Mouse (Mus musculus): ENCODE data around the gene Sh3bp1.

Gene Sh3bp1

DNA sequence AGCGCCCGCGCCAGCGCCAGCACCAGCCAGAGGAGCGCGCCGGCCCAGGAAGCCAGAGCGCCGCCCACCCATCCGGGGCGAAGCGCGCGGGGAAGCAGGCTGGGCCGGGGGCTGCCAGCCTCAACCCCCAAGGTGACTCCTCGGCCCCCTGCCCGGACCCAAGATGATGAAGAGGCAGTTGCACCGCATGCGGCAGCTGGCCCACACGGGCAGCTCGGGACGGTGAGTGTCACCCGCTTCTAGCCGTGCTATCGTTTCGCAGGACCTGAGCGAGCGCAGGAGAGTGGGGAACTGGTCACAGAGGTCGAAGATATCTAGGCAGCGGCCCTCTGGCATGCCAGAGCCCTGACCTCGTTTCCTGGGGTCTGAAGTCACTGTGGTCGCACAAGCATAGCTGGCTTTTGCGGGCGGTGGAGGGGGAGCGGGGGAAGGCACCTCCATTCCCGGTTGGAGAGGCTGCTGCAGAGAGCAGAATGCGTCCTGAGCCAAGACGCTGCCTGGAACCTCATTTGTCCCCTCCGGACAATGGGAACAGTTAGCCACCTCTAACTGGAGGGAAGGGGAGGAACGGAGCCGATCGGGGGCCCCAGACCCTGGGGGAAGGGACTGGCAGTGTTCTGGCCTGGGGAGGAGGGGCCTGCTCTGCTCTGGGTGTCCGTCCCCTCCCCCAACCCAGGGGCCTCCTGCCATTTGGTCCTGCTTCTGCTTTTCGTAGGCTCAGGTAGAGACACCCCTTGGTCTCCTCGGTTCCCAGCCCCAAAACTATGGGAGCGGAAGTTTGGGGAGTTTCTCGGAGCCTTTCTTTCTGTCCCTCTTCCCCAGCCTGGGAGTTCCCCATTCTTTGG is at the start of gene Sh3bp1:
Gene Sh3bp1 (plus strand): TSS at position 29 of the 845 bp plus-strand sequence.
- no peaks in the 10 kb centered on the region for H3K27me3 ChIP-seq (ENCODE audit: control insufficient read depth, insufficient read depth, low read length, poor library complexity, severe bottlenecking)
- H3K36me3 ChIP-seq (ENCODE audit: control insufficient read depth, insufficient read depth, low read length, poor library complexity, severe bottlenecking), result peaks cover 4% of the 10 kb centered on the region
- peak; percentile 59 for DNase-seq (ENCODE audit: low read depth, low spot score)

DNA sequence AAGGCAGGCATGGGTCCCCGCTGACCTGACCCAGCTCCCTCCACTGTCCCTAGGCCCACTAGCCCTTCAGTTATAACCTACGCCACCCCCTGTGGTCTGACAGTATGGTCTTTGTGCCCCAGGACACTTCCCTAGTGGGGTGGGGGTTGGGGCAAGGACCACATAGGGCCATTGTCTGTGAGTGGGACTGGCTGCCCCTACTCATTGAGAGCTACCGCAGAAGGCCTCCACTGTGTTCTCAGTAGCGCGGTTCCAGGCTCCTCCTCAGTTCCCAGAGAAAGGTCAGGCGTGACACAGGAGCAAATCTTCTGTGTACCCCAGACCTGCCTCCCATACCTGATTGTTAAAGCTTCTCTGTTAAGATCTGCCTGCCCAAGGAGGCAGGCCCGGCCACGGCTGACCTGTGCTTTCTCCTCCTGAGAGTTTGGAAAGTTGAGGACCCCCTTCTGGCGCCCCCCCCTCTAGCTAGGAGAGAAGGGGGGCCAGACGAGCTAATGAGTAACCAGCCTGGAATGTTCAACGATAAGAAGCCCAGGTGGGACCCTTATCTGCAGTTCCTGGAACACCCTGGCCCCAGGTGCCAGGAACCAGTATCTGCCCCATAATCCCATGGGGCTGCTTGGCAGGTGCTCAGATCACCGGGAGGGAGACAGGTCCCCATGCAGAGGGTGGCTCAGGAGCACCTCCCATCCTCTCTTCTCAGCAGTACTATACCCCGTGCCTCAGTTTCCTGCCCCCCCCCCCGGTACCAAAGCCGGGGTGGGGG is 49.3 kb upstream of the Sh3bp1 start:
- Histone ChIP-seq H3K27me3 (ENCODE audit: control insufficient read depth, insufficient read depth, low read length, poor library complexity, severe bottlenecking) (0 out of 2 replicates have a peak, but pooled peaks cover 1% of the 10 kb centered on the region), H3K36me3 (ENCODE audit: control insufficient read depth, insufficient read depth, low read length, poor library complexity, severe bottlenecking) (no peaks in the 10 kb centered on the region)
- no peak for DNase-seq (ENCODE audit: low read depth, low spot score)

DNA sequence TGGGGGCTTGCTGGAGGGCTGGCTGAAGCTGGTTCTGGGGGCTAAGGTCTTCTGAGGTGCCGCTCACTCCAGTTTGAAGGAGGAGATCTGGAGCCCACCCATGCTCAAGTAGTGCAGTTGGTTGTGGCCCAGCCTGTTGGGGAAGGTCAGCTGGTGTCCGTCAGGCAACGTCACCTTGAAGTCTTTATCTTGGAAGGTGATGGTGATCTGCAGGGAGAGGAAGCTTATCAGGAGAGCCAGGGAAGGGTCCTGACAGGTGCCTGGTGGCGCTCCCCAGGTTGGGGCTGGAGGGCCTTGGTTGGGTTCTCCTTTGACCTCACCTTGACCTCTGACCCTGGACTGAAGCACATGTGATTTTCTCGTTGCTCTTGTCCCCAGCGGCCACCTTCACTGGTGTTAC is 48.6 kb upstream of the Sh3bp1 start:
- Histone ChIP-seq H3K27me3 (ENCODE audit: control insufficient read depth, insufficient read depth, low read length, poor library complexity, severe bottlenecking) (0 out of 2 replicates have a peak, but pooled peaks cover 1% of the 10 kb centered on the region), H3K36me3 (ENCODE audit: control insufficient read depth, insufficient read depth, low read length, poor library complexity, severe bottlenecking) (no peaks in the 10 kb centered on the region)
- DNase-seq (ENCODE audit: low read depth, low spot score), result no peak

DNA sequence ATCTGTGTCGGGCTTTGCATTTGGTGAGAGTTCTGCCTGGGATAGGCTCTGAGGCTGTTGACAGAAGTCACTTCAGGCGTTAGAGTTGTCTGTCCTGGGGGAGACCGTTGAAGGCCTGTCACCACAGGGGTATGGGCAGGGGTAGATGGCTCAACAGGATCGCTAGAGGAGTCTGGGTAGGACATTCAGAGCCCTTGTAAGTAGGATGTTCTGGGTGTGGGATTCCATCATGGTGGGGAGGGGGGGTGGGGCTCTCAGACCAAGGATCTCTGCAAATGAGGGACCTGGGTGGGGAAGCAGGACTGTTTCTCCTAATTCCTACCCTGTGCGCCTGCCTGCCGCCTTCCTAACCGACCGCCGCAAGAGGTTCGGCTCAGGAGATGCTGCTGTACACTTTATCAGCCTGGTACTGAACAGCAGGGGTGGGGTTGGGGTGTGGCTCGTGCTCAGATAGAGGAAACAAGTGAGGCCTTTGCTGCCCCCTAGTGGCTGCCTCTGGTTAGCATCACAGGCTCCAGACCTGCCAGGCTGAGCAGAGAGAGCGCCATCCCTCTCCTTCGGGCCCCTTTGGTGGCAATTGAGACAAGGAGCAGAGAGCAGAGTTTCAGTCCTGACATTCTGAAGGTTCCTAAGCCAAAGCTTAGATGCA is 47.9 kb upstream of the Sh3bp1 start:
- DNase-seq (ENCODE audit: low read depth, low spot score), result peak; percentile 92

DNA sequence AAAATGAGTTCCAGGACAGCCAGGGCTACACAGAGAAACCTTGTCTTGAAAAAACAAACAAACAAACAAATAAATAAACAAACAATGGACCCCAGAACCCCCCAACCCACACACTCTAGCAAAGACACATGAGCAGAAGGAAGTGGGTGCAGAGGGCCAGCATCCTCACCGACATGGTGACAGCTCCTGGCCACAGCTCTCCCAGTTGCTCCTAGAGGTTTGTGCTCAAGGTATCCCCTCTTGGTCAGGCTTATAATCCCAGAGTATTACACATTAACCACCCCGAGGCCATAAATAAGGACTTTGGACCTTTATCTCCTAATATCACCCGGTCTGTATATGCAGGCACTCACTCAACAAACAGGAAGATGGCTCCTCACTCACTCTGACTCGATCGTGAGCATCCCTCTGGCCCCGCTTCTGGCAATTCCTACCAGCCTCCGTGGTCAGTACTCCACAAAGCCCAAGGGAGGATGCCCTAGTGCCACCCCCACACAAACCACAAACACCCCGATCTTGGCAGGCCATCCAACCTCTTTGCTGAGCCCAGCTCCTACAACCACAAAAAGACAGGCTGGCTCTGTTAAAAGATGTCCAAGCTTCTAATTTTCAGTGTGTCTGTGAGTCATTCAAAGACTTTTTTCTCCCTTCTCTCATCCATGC is 44.1 kb upstream of the Sh3bp1 start, which contains the start of gene Lgals2:
Gene Lgals2 (minus strand): TSS at position 227 of the 663 bp plus-strand sequence.
- DNase-seq (ENCODE audit: low read depth, low spot score), result no peak
- Histone ChIP-seq H3K27me3 (ENCODE audit: control insufficient read depth, insufficient read depth, low read length, poor library complexity, severe bottlenecking) (0 out of 2 replicates have a peak, but pooled peaks cover 1% of the 10 kb centered on the region), H3K36me3 (ENCODE audit: control insufficient read depth, insufficient read depth, low read length, poor library complexity, severe bottlenecking) (no peaks in the 10 kb centered on the region)

More for the DNA sequence above, 47.9 kb upstream of the Sh3bp1 start:
- 0 out of 2 replicates have a peak, but pooled peaks cover 1% of the 10 kb centered on the region for H3K27me3 ChIP-seq (ENCODE audit: control insufficient read depth, insufficient read depth, low read length, poor library complexity, severe bottlenecking)
- H3K36me3 ChIP-seq (ENCODE audit: control insufficient read depth, insufficient read depth, low read length, poor library complexity, severe bottlenecking), result no peaks in the 10 kb centered on the region

DNA sequence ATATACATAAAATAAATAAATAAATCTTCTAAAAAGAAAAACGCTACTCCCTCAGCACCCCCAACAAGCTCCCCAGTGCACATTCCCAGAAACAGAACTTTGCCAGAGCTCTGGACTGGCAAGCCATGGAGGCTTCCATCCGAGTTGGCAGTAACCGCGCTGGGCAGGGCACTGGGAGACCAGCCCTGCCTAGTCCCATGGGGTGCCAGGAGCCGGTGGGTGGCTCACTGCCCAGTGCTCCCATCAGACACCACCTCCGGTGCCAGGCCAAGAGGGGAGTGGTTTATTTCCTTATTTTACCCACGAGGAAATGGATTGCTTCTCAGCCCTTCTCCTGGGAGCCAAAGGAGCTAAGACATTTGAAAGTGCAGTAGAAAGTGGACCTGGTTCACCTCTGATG is 42.6 kb upstream of the Sh3bp1 start:
- DNase-seq (ENCODE audit: low read depth, low spot score), result no peak
- H3K27me3 ChIP-seq (ENCODE audit: control insufficient read depth, insufficient read depth, low read length, poor library complexity, severe bottlenecking), result 0 out of 2 replicates have a peak, but pooled peaks cover 1% of the 10 kb centered on the region
- no peaks in the 10 kb centered on the region for H3K36me3 ChIP-seq (ENCODE audit: control insufficient read depth, insufficient read depth, low read length, poor library complexity, severe bottlenecking)

DNA sequence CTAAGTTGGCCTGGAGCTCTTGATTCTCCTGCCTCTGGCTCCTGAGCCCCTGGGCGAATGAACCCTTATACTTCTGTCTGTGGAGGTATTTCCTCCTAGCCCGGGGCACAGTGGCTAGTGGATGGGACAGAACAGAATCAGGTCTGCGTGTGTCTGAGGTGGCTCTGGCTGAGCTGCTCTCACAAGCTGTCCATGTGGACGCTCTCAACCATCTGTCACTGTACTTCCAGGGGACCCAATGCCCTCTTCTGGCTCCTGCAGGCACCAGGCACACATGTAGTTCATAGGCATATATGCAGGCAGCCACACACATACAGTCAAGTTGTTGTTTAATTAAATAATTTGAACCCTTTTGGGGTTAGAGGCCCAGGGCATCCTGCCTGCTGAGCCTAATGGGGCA is 40.3 kb upstream of the Sh3bp1 start:
- no peaks in the 10 kb centered on the region for H3K36me3 ChIP-seq (ENCODE audit: control insufficient read depth, insufficient read depth, low read length, poor library complexity, severe bottlenecking)
- H3K27me3 ChIP-seq (ENCODE audit: control insufficient read depth, insufficient read depth, low read length, poor library complexity, severe bottlenecking), result 0 out of 2 replicates have a peak, but pooled peaks cover 1% of the 10 kb centered on the region
- no peak for DNase-seq (ENCODE audit: low read depth, low spot score)

DNA sequence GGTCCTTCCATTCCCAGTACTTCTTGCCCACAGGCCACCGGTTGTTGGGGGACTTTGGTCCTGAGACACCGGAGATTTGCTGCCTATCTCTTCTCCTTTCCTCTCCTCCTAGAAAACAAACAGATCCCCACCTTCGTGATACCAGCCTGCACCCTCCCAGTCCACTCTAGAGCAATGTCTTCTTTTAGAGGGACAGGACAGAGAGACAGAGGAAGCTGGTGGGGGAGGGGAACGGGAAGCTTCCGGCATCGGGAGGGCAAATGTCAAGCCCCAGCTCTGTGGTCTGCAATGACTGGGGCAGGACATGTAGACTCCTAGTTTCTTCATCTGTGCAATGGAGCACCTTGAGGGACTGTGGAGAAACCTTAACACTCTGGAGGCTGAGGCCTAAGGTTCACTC is 39.9 kb upstream of the Sh3bp1 start:
- Histone ChIP-seq H3K36me3 (ENCODE audit: control insufficient read depth, insufficient read depth, low read length, poor library complexity, severe bottlenecking) (no peaks in the 10 kb centered on the region), H3K27me3 (ENCODE audit: control insufficient read depth, insufficient read depth, low read length, poor library complexity, severe bottlenecking) (no peaks in the 10 kb centered on the region)
- no peak for DNase-seq (ENCODE audit: low read depth, low spot score)

DNA sequence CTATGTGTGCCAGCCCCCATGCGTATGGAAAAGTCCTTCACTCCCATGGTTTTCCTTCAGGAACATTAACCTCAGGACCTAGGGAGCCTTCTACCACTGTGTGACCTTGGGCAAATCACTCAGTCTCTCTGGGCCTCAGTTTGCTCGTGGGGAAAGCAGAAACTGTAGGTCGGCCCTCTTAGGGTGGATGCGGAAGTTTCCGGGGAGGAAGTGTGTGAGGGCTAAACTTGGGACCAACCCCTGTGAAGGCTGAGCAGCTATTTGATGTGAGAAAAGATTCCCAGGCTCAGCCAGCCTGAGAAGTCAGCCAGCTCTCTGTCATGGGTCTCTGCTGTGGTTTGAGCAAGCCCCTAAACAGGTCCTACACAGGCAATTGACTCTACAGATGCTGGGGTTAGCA is 37.3 kb upstream of the Sh3bp1 start:
- Histone ChIP-seq H3K36me3 (ENCODE audit: control insufficient read depth, insufficient read depth, low read length, poor library complexity, severe bottlenecking) (no peaks in the 10 kb centered on the region), H3K27me3 (ENCODE audit: control insufficient read depth, insufficient read depth, low read length, poor library complexity, severe bottlenecking) (no peaks in the 10 kb centered on the region)
- DNase-seq (ENCODE audit: low read depth, low spot score), result no peak

DNA sequence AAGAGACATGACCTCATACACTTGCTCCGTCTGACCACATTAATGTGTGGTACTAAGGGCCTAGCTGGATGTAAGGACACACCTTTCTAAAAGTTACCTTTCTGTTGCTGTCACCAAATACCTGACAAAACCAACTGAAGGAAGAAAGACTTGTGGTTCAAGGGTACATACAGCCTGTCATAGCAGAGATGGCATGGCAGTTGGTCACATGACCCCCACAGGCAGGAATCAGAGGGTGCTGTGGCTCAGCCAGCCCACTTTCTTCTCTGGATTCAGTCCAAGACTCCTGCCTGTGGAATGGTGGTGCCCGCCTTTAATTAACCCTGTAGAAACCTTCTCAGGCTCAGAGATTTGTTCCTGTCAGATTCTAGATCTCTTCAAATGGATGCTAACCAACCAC is 36.4 kb upstream of the Sh3bp1 start:
- Histone ChIP-seq H3K27me3 (ENCODE audit: control insufficient read depth, insufficient read depth, low read length, poor library complexity, severe bottlenecking) (no peaks in the 10 kb centered on the region), H3K36me3 (ENCODE audit: control insufficient read depth, insufficient read depth, low read length, poor library complexity, severe bottlenecking) (no peaks in the 10 kb centered on the region)
- DNase-seq (ENCODE audit: low read depth, low spot score), result no peak

DNA sequence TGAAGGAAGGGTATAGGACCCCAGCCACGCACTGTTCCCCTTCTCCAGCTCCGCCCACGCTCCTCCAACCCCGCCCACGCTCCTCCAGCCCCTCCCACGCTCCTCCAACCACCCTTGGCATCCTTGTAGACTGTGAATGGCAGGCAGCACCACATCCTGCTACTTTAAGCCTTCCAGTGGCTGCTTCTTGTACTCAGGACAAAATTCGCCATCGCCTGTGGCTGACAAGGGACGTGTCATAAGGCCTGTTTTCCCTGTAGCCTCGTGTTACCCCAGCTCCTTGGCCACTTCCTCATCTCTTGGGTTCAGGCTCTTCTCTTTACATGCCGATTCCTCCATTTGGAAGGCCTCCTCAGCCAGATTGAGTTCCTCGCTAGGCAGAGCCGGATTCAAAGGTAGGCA is 35.7 kb upstream of the Sh3bp1 start:
- DNase-seq (ENCODE audit: low read depth, low spot score), result no peak
- Histone ChIP-seq H3K36me3 (ENCODE audit: control insufficient read depth, insufficient read depth, low read length, poor library complexity, severe bottlenecking) (no peaks in the 10 kb centered on the region), H3K27me3 (ENCODE audit: control insufficient read depth, insufficient read depth, low read length, poor library complexity, severe bottlenecking) (no peaks in the 10 kb centered on the region)

DNA sequence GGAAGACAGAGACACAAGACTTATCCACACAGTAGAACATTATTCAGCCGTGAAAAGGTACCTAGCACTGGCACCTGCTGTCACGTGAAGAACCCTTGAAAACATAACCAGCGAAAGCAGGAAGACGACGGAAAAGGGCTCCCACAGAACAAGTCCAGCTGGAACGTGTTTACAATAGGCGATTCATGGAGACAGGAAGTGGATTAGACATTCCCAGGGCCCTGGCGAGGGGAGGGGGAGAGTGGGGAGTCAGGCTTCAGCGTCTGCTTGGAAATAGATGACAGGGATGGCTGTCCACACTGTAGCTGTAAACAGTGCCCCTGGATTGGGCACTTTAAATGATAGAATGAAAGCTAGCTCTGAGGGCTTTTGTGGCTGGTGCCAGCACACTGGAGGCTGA is 31.2 kb upstream of the Sh3bp1 start:
- no peak for DNase-seq (ENCODE audit: low read depth, low spot score)
- Histone ChIP-seq H3K27me3 (ENCODE audit: control insufficient read depth, insufficient read depth, low read length, poor library complexity, severe bottlenecking) (no peaks in the 10 kb centered on the region), H3K36me3 (ENCODE audit: control insufficient read depth, insufficient read depth, low read length, poor library complexity, severe bottlenecking) (no peaks in the 10 kb centered on the region)

DNA sequence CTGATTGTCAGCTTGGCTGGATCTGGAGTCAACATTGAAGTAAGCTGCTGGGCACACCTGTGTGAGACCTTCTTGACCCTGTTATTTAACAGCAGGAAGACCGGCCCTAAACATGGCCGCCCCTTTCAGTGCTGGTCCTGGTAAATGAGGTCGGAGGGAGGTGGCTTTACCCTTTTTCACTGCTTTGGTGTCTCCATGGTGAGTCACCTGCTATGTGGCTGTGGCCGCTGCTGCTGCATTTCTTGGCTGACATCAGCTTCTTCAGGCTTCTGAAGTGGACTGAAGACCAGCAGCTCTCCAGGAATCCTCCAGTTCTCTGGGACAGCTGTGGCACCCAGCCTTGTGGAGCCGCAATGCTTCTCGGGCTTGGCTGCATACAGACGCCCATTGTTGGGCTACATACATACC is 30.7 kb upstream of the Sh3bp1 start:
- H3K36me3 ChIP-seq (ENCODE audit: control insufficient read depth, insufficient read depth, low read length, poor library complexity, severe bottlenecking), result no peaks in the 10 kb centered on the region
- no peaks in the 10 kb centered on the region for H3K27me3 ChIP-seq (ENCODE audit: control insufficient read depth, insufficient read depth, low read length, poor library complexity, severe bottlenecking)
- DNase-seq (ENCODE audit: low read depth, low spot score), result no peak

DNA sequence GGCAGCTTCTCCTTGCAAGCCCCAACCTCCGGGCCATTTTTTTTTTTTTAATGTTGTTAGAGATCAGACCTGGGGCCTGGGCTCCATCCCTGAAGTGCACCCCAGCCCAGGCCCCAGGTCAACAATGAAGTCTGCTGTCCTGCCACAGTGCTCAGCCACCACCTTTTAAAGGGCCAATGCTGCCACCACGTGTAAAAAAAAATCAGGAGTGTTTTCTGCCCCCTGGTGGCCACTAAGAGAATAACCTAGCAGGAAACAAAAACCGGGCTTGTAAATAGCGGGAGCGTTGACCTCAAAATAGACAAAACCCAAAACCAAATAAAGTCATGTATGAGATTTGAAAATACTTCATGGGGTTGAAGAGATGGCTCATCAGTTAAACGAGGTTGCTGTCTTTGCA is 29.8 kb upstream of the Sh3bp1 start:
- peak; percentile 81 for DNase-seq (ENCODE audit: low read depth, low spot score)
- H3K27me3 ChIP-seq (ENCODE audit: control insufficient read depth, insufficient read depth, low read length, poor library complexity, severe bottlenecking), result no peaks in the 10 kb centered on the region
- H3K36me3 ChIP-seq (ENCODE audit: control insufficient read depth, insufficient read depth, low read length, poor library complexity, severe bottlenecking), result no peaks in the 10 kb centered on the region

All from splenic B cell, adult 2 months (primary cell).